Mouse (Mus musculus) limb, embryonic 15.5 days (tissue): ENCODE results near the gene Nav2. TPM values are rescaled to one million over a fixed set of nuclear protein-coding genes. Genes with fewer than 3 reads are reported as not detected.

Source experiments
- ATAC-seq: fragments of 200-750 bp; cut with Nextera tagmentation; 2 replicates; pipeline ENCODE4 v1.8.0; 2017; ENCODE audit warnings: low read depth, moderate TSS enrichment; ENCODE audit not compliant: insufficient number of reproducible peaks, low FRiP score, low TSS enrichment
- H3K27ac ChIP-seq: fragments of 300-500 bp; sonication (generic); 2 replicates; pipeline ENCODE4 v1.5.1; 2015; ENCODE audit warnings: moderate library complexity, mild to moderate bottlenecking, inconsistent platforms
- H3K27me3 ChIP-seq: fragments of 300-500 bp; sonication (generic); 2 replicates; pipeline ENCODE4 v1.6.1; 2015; ENCODE audit warnings: inconsistent platforms
- H3K36me3 ChIP-seq: fragments of 300-500 bp; sonication (generic); 2 replicates; pipeline ENCODE4 v1.6.1; 2015; ENCODE audit warnings: inconsistent platforms
- H3K4me1 ChIP-seq: fragments of 300-500 bp; sonication (generic); 2 replicates; pipeline ENCODE4 v1.6.1; 2015; ENCODE audit warnings: inconsistent platforms
- H3K4me2 ChIP-seq: fragments of 300-500 bp; sonication (generic); 2 replicates; pipeline ENCODE4 v1.6.1; 2015; ENCODE audit warnings: mild to moderate bottlenecking, inconsistent platforms
- H3K4me3 ChIP-seq: fragments of 300-500 bp; sonication (generic); 2 replicates; pipeline ENCODE4 v1.5.1; 2015; ENCODE audit warnings: mild to moderate bottlenecking, inconsistent platforms
- H3K9ac ChIP-seq: fragments of 300-500 bp; sonication (generic); 2 replicates; pipeline ENCODE4 v1.6.1; 2015; ENCODE audit warnings: inconsistent platforms
- H3K9me3 ChIP-seq: fragments of 300-500 bp; sonication (generic); 2 replicates; pipeline ENCODE4 v1.6.1; 2016; ENCODE audit warnings: inconsistent platforms
- WGBS: fragments of 180-500 bp; shearing (Covaris S2); methylation state at CpG from one replicate; pipeline ENCODE4 v1.1.7; 2015; 5-methylcytosine and 5-hydroxymethylcytosine counted together
- polyA plus RNA-seq: library from polyadenylated mRNA; unstranded; fragments of >200 nt; fragmentation: Nextera tagmentation; extraction: Ambion mirVana; gene quantifications from 2 replicates; pipeline ENCODE4 v1.2.1, GENCODE M21; 2015

The Nav2 gene
- polyA plus RNA-seq, 1 experiment from 2014 or later, result 17.3 TPM

DNA sequence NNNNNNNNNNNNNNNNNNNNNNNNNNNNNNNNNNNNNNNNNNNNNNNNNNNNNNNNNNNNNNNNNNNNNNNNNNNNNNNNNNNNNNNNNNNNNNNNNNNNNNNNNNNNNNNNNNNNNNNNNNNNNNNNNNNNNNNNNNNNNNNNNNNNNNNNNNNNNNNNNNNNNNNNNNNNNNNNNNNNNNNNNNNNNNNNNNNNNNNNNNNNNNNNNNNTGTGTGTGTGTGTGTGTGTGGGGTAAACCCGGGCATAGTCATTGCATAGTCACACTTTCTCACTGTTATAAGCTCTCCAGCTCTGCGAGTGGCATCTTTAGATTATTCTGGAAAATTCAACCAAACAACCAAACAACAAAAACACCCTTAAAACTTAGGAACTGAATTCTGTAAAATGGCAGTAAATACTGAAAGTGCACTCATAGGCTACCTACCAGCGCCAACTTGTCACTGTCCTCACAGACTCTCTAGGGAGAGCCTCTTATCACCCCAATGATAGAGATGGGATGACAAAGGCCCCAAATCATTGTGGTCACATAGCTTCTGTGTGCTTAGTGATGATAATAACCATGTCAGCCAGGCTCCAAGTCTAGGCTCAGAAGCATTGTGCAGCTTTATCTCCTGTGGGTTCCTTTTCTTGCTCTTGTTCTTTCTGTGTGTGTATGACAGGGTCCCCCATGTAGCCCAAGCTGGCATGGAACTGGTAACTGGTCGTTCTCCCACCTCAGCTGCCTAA is 40.0 kb downstream of the Nav2 start:
- Histone ChIP-seq H3K27me3 (no peaks in the 10 kb centered on the region), H3K4me2 (no peak overlapping the region), H3K36me3 (no peaks in the 10 kb centered on the region), H3K4me1 (no peaks in the 10 kb centered on the region), H3K4me3 (no peak overlapping the region), H3K27ac (no peak overlapping the region), H3K9ac (no peak overlapping the region), H3K9me3 (no peaks in the 10 kb centered on the region)
- WGBS, result 75% methylated on average over 4 of the region's 4 CpGs
- no peak for ATAC-seq

- WGBS, result 72% methylated on average over 5 of the region's 5 CpGs
These were observed 46.0 kb downstream of the Nav2 start for GRCm38 (mm10) chr7:48954501-48954900.

DNA sequence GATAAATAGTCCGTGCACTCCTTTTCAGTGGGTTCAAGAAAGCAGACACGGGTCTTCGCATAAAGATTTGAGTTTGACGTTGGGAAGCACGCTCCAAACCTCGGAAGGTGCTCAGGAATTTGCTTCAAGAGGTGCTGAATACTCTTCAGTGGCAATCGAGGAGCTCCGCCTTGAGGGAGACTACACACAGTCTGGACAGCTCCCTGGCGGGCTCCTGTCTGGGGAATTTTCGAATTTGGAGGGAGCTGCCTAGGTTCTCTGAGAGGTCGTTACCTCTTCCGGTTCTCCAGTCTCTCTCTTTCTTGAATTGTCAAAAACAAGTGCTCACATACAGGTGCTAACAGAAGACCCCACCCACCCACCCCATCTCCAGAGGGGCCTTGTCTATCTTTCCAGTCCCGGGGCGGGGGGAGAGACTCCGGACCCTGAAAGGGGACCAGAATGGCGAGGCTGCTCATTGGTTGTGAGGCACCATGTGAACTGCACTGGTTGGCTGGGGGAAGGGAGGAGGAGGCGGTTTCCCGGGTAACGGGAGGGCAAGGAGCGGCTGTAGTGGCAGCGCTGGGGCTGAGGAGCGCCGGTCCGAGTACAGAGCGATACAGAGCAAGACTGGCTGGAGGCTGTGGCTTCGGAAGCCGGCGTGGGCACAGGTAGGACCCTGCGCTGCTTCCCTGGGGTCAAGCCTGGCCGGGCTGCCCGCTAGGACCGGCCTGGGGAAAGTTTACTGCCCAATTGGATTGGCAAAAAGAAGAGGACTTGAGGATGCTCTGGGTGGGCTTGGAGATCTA is 50.2 kb downstream of the Nav2 start:
- peaks cover 10% of the 10 kb centered on the region for H3K4me1 ChIP-seq
- 2% methylated on average over 32 of the region's 32 CpGs for WGBS

More at GRCm38 (mm10) chr7:48954501-48954900, 46.0 kb downstream of the Nav2 start:
- Histone ChIP-seq H3K9me3 (no peaks in the 10 kb centered on the region), H3K4me3 (no peak overlapping the region), H3K4me1 (peaks cover 7% of the 10 kb centered on the region), H3K9ac (no peak overlapping the region), H3K27ac (no peak overlapping the region), H3K4me2 (no peak overlapping the region), H3K27me3 (peaks cover 29% of the 10 kb centered on the region), H3K36me3 (no peaks in the 10 kb centered on the region)
- ATAC-seq, result no peak

DNA sequence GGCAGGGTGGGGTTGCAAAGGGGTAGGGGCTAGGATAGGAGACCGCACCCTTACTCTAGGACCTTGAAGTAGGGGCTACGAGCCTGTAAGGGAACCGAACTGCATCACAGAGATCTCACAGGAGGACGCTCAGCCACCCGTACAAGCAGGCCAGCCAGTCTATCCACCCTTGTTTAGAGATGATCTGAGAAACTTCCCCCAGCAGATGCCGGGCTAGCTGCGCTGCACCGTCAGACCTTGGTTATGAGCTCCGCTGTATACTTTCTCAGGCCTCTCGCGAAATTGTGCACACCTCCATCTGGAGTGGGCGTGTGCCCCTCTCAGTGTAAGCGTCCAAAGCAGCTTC is 50.8 kb downstream of the Nav2 start:
- Histone ChIP-seq H3K27me3 (peaks cover 71% of the 10 kb centered on the region), H3K36me3 (no peaks in the 10 kb centered on the region), H3K9me3 (no peaks in the 10 kb centered on the region), H3K4me3 (peak overlapping the region; percentile 27), H3K4me1 (peaks cover 10% of the 10 kb centered on the region), H3K9ac (no peak overlapping the region), H3K27ac (no peak overlapping the region), H3K4me2 (peak overlapping the region; percentile 44)
- WGBS, result 13% methylated on average over 13 of the region's 13 CpGs
- no peak for ATAC-seq

More for the DNA sequence above, 50.2 kb downstream of the Nav2 start:
- peak; percentile 81 for ATAC-seq
- no peak overlapping the region for H3K27ac ChIP-seq
- peak overlapping the region; percentile 27 for H3K4me3 ChIP-seq
- H3K4me2 ChIP-seq, result peak overlapping the region; percentile 44
- no peaks in the 10 kb centered on the region for H3K36me3 ChIP-seq
- no peak overlapping the region for H3K9ac ChIP-seq
- H3K27me3 ChIP-seq, result peaks cover 70% of the 10 kb centered on the region
- no peaks in the 10 kb centered on the region for H3K9me3 ChIP-seq

DNA sequence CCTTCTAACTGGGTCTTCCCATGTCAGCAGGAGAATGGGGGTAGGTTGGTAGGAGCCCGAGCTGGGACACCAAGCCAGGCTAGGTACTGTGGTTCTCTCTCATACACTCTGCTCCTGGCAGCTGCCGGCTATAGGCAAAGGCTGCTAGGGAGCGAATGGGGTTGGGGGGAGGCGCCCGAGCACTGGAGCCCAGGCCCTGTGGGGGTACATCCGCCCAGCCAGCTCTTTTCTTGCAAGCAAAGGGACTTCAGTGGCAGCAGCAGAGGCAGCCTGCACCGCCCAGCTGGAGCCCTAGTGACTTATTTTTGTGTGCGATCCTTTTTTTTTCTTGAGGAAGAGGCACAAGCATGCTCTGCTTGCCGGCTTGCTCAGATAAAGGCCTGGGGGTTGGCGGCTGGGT is 51.6 kb downstream of the Nav2 start:
- no peak overlapping the region for H3K4me2 ChIP-seq
- peaks cover 71% of the 10 kb centered on the region for H3K27me3 ChIP-seq
- H3K4me3 ChIP-seq, result no peak overlapping the region
- H3K36me3 ChIP-seq, result no peaks in the 10 kb centered on the region
- H3K9me3 ChIP-seq, result no peaks in the 10 kb centered on the region
- H3K27ac ChIP-seq, result no peak overlapping the region
- 13% methylated on average over 10 of the region's 10 CpGs for WGBS
- no peak for ATAC-seq
- no peak overlapping the region for H3K9ac ChIP-seq
- H3K4me1 ChIP-seq, result peaks cover 10% of the 10 kb centered on the region

- WGBS, result 52% methylated on average over 8 of the region's 8 CpGs
- peaks cover 10% of the 10 kb centered on the region for H3K4me1 ChIP-seq
- H3K4me2 ChIP-seq, result no peak overlapping the region
- H3K9me3 ChIP-seq, result no peaks in the 10 kb centered on the region
- H3K27ac ChIP-seq, result no peak overlapping the region
- ATAC-seq, result no peak
- no peaks in the 10 kb centered on the region for H3K36me3 ChIP-seq
- no peak overlapping the region for H3K4me3 ChIP-seq
- peaks cover 71% of the 10 kb centered on the region for H3K27me3 ChIP-seq
- H3K9ac ChIP-seq, result no peak overlapping the region
These were observed 53.0 kb downstream of the Nav2 start for GRCm38 (mm10) chr7:48961501-48961900.

DNA sequence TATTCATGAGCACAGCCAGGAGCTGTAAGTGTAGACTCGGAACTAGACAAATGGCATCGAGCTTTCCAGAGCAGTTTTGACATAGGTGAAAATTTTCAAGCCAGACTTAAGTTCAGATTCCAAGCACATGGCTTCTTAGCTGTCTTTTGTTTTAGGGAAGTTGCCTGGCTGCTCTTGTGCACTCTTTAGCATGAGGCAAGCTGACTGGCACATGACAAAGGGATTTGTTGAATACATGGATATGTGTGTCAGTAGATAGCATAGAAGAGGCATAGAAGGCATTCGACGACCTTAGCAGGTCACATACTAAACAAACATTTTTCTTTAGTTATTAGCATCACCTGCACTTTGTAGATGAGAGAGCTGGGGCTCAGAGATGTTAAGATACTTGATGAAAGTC is 53.4 kb downstream of the Nav2 start:
- no peak overlapping the region for H3K4me3 ChIP-seq
- H3K36me3 ChIP-seq, result no peaks in the 10 kb centered on the region
- no peak overlapping the region for H3K27ac ChIP-seq
- 65% methylated on average over 4 of the region's 4 CpGs for WGBS
- H3K4me2 ChIP-seq, result no peak overlapping the region
- no peak overlapping the region for H3K9ac ChIP-seq
- H3K9me3 ChIP-seq, result no peaks in the 10 kb centered on the region
- peaks cover 10% of the 10 kb centered on the region for H3K4me1 ChIP-seq
- no peak for ATAC-seq
- H3K27me3 ChIP-seq, result peaks cover 67% of the 10 kb centered on the region

DNA sequence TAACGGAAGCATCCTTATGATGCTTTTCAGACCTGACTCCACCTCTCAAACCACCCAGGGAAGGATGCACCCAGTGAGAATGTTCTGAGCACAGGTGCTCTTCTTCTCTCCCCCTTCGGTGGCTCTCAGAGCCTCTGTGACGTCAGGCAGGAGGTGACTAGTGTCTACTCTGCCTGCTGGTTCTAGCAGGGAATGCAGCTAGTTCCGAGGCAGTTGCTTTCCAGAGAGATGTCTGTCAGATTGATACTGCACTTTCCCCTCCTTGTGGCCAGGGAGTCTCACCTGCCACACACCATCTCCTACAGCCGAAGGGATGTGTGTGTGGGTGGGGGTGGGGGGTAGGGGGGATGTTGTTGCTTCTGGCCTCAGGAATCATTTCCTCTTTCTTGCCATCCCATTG is 54.6 kb downstream of the Nav2 start:
- Histone ChIP-seq H3K27me3 (peaks cover 57% of the 10 kb centered on the region), H3K4me2 (no peak overlapping the region), H3K27ac (no peak overlapping the region), H3K4me3 (no peak overlapping the region), H3K9me3 (no peaks in the 10 kb centered on the region), H3K4me1 (peaks cover 10% of the 10 kb centered on the region), H3K9ac (no peak overlapping the region), H3K36me3 (no peaks in the 10 kb centered on the region)
- ATAC-seq, result no peak
- WGBS, result 42% methylated on average over 5 of the region's 5 CpGs

- H3K36me3 ChIP-seq, result no peaks in the 10 kb centered on the region
- WGBS, result 24% methylated on average over 4 of the region's 4 CpGs
- H3K27ac ChIP-seq, result no peak overlapping the region
- peaks cover 57% of the 10 kb centered on the region for H3K27me3 ChIP-seq
- no peak overlapping the region for H3K4me2 ChIP-seq
- peaks cover 10% of the 10 kb centered on the region for H3K4me1 ChIP-seq
- H3K4me3 ChIP-seq, result no peak overlapping the region
- no peak for ATAC-seq
- no peaks in the 10 kb centered on the region for H3K9me3 ChIP-seq
- no peak overlapping the region for H3K9ac ChIP-seq
These were observed 55.0 kb downstream of the Nav2 start for GRCm38 (mm10) chr7:48963554-48963953.

- no peak overlapping the region for H3K4me3 ChIP-seq
- no peak for ATAC-seq
- H3K4me2 ChIP-seq, result no peak overlapping the region
- H3K4me1 ChIP-seq, result no peaks in the 10 kb centered on the region
- peaks cover 41% of the 10 kb centered on the region for H3K27me3 ChIP-seq
- no peaks in the 10 kb centered on the region for H3K36me3 ChIP-seq
- no peak overlapping the region for H3K9ac ChIP-seq
- H3K27ac ChIP-seq, result no peak overlapping the region
- H3K9me3 ChIP-seq, result no peaks in the 10 kb centered on the region
- WGBS, result 47% methylated on average over 12 of the region's 12 CpGs
These were observed 57.4 kb downstream of the Nav2 start for GRCm38 (mm10) chr7:48965796-48966512.

- Histone ChIP-seq H3K27me3 (no peaks in the 10 kb centered on the region), H3K9me3 (no peaks in the 10 kb centered on the region), H3K36me3 (no peaks in the 10 kb centered on the region), H3K4me2 (no peak overlapping the region), H3K9ac (no peak overlapping the region), H3K4me3 (no peak overlapping the region), H3K27ac (no peak overlapping the region), H3K4me1 (no peaks in the 10 kb centered on the region)
- WGBS, result 64% methylated on average over 7 of the region's 7 CpGs
- ATAC-seq, result no peak
These were observed 72.5 kb downstream of the Nav2 start for GRCm38 (mm10) chr7:48981013-48981412.

DNA sequence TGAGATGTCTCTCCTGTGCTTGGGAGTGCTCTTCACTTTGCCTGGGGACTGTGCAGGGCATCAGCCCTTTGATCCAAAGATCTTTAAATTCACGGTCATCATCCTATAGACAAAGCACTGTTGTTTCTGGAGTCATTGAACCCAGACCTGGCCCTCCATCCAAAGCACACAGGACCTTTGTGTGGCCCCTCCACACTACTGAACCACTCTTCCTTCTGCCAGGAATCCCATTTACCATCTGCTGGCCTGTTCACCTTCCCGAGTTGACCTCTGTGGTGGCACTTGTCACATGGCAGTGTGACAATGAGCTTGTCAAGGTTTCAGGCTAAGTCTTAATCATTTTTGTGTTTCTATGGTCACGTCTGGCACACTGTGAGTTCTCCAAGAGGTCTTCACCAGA is 73.3 kb downstream of the Nav2 start:
- Histone ChIP-seq H3K9ac (no peak overlapping the region), H3K27ac (no peak overlapping the region), H3K27me3 (no peaks in the 10 kb centered on the region), H3K4me1 (no peaks in the 10 kb centered on the region), H3K9me3 (no peaks in the 10 kb centered on the region), H3K36me3 (no peaks in the 10 kb centered on the region), H3K4me3 (no peak overlapping the region), H3K4me2 (no peak overlapping the region)
- WGBS, result 74% methylated on average over 3 of the region's 3 CpGs
- no peak for ATAC-seq
